Mouse (Mus musculus): Measurements from ENCODE around the gene Mef2d.

The Mef2d gene

GRCm38 (mm10) chr3:88181374-88181773, 39.2 kb downstream of the Mef2d start:
- DNase-seq (ENCODE audit: low spot score): no peak

GRCm38 (mm10) chr3:88186424-88186823, 44.3 kb downstream of the Mef2d start:
- DNase-seq (ENCODE audit: low spot score): no peak

GRCm38 (mm10) chr3:88191146-88191545, 49.0 kb downstream of the Mef2d start:
- DNase-seq (ENCODE audit: low spot score): no peak

- DNase-seq (ENCODE audit: low spot score): no peak
Observed at GRCm38 (mm10) chr3:88191820-88192616, 49.8 kb downstream of the Mef2d start.

- no peak for DNase-seq (ENCODE audit: low spot score)
Observed at GRCm38 (mm10) chr3:88197741-88198504, 55.8 kb downstream of the Mef2d start.

GRCm38 (mm10) chr3:88198505-88199020, 56.4 kb downstream of the Mef2d start:
- DNase-seq (ENCODE audit: low spot score): no peak

GRCm38 (mm10) chr3:88199541-88200110, 57.5 kb downstream of the Mef2d start:
- DNase-seq (ENCODE audit: low spot score): no peak

- no peak for DNase-seq (ENCODE audit: low spot score)
Observed at GRCm38 (mm10) chr3:88200161-88200971, 58.2 kb downstream of the Mef2d start.

GRCm38 (mm10) chr3:88200972-88201330, 58.8 kb downstream of the Mef2d start:
- no peak for DNase-seq (ENCODE audit: low spot score)

- DNase-seq (ENCODE audit: low spot score): no peak
Observed at GRCm38 (mm10) chr3:88201640-88202039, 59.5 kb downstream of the Mef2d start.

GRCm38 (mm10) chr3:88202986-88203385, 60.8 kb downstream of the Mef2d start:
- DNase-seq (ENCODE audit: low spot score): no peak

- DNase-seq (ENCODE audit: low spot score): no peak
Observed at GRCm38 (mm10) chr3:88203456-88203855, 61.3 kb downstream of the Mef2d start.

GRCm38 (mm10) chr3:88203999-88204700, 62.0 kb downstream of the Mef2d start:
- no peak for DNase-seq (ENCODE audit: low spot score)

GRCm38 (mm10) chr3:88204751-88205150, 62.6 kb downstream of the Mef2d start:
- no peak for DNase-seq (ENCODE audit: low spot score)

GRCm38 (mm10) chr3:88205176-88205562, 63.0 kb downstream of the Mef2d start:
- no peak for DNase-seq (ENCODE audit: low spot score)

GRCm38 (mm10) chr3:88205563-88206491, 63.7 kb downstream of the Mef2d start:
- no peak for DNase-seq (ENCODE audit: low spot score)

- no peak for DNase-seq (ENCODE audit: low spot score)
Observed at GRCm38 (mm10) chr3:88206500-88206899, 64.3 kb downstream of the Mef2d start.

- no peak for DNase-seq (ENCODE audit: low spot score)
Observed at GRCm38 (mm10) chr3:88206901-88207371, 64.8 kb downstream of the Mef2d start.

GRCm38 (mm10) chr3:88207451-88208100, 65.4 kb downstream of the Mef2d start:
- no peak for DNase-seq (ENCODE audit: low spot score)
